Mouse (Mus musculus): ENCODE data around the gene Slc10a1.

DNA sequence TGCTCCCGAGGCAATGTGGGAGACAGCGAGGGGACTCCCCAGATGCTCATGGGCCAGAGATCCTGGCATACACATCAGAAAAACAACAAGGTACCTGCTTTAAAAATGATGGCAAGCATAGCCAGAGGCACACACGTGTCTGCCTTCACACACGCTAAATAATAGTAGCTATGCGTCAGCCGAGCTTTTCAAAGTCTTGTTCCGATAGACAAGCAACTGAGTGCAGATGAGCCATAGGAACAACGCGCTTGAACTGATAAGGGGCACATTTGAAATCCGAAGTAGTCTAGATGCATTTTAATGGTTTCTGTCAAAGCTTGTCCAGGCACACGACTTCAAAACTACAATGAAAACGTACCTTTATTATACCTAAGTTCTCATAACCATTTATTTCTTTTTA, 49.1 kb upstream of the Slc10a1 start:
- TF ChIP-seq GATA1 (IDR thresholded peaks at IDR 0.05; ENCODE audit: low read length), result no peak
- no peak for TF ChIP-seq TAL1 (IDR thresholded peaks at IDR 0.05; ENCODE audit: low read length)
